Mouse (Mus musculus): ENCODE measurements around the gene 4933402D24Rik. TPM values are rescaled to one million over a fixed set of nuclear protein-coding genes. Genes with fewer than 3 reads are reported as not detected.
A peak's percentile ranks its signal among the peaks of the same experiment; 100 is the strongest.

4933402D24Rik gene
- polyA plus RNA-seq, 1 experiment from 2014 or later, result 0.28 TPM

DNA sequence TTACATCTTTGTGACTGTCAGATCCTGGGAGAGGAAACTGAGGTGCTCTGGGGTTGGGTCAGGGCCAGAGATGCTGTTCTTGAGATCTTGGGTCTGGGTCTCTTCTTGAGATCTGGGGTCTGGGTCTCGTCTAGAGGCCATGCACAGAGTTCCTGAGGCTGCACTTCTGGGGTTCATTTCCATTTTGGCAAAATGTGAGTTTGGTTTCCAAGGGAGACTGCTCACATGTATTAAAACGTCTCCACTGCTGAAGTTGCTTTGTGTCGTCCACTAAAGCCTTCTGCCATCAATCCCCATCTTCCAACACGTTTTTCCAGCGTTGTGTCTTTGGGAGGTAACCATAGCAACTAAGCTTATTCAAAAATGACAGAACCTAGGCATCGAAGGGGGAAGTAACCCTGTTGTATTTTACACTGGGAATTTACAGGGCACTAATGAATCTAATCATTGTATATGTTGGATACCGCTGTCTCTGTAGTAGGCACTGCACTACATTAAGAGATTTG is 5.1 kb downstream of the 4933402D24Rik start:
- Histone ChIP-seq H3K4me2 (ENCODE audit: low read length) (peak overlapping the region; percentile 1; the same call in 1 of the 2 replicates), H3K4me1 (ENCODE audit: control insufficient read depth, insufficient read depth, low read length) (peaks cover 20% of the 10 kb centered on the region), H3K4me3 (ENCODE audit: low read depth, low read length) (no peak overlapping the region), H3K27ac (ENCODE audit: low read depth, low read length) (peak overlapping the region; percentile 74), H3K27me3 (replicated peaks; ENCODE audit: control insufficient read depth, insufficient read depth, low read length) (no peaks in the 10 kb centered on the region), H3K9me3 (replicated peaks; ENCODE audit: control insufficient read depth, low read length) (no peaks in the 10 kb centered on the region), H3K36me3 (ENCODE audit: control insufficient read depth, insufficient read depth, low read length) (no peaks in the 10 kb centered on the region), H3K9ac (ENCODE audit: low read length) (peak overlapping the region; percentile 25; the same call in 1 of the 2 replicates)
- DNase-seq (ENCODE audit: low spot score), result peak; percentile 80
- 4% methylated on average over 7 of the region's 7 CpGs for WGBS
- ATAC-seq, result peak; percentile 68

DNA sequence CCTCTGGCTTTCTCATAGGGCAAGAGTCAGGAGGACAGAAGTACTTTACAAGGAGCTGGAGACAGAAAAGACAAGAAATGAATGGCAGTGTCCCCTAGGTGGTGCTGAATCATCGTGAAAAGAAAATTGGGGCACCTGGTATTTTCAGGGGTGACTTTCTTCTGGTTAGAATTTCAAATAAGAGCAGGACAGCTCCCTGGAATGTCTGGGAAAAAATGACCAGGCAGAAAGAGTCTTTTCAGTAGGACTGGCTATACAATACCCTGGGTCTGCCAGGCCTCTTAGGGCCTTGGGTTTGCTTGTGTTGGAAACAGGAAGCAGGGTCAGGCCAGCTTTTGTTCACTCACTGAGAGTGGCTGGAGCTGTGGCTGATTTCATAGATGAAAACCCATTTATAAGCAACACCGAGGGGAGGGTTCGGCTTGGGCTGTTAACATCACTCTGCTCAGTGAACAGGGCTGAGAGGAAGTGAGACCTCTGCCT is 5.8 kb downstream of the 4933402D24Rik start:
- 6% methylated on average over 3 of the region's 3 CpGs for WGBS
- H3K9me3 ChIP-seq (replicated peaks; ENCODE audit: control insufficient read depth, low read length), result no peaks in the 10 kb centered on the region
- H3K4me2 ChIP-seq (ENCODE audit: low read length), result no peak overlapping the region; the same call in 1 of the 2 replicates
- H3K9ac ChIP-seq (ENCODE audit: low read length), result no peak overlapping the region
- peak; percentile 85 for ATAC-seq
- H3K36me3 ChIP-seq (ENCODE audit: control insufficient read depth, insufficient read depth, low read length), result no peaks in the 10 kb centered on the region
- peaks cover 20% of the 10 kb centered on the region for H3K4me1 ChIP-seq (ENCODE audit: control insufficient read depth, insufficient read depth, low read length)
- H3K27me3 ChIP-seq (replicated peaks; ENCODE audit: control insufficient read depth, insufficient read depth, low read length), result no peaks in the 10 kb centered on the region
- DNase-seq (ENCODE audit: low spot score), result peak; percentile 87
- no peak overlapping the region for H3K4me3 ChIP-seq (ENCODE audit: low read depth, low read length)
- peak overlapping the region; percentile 74; the same call in 1 of the 2 replicates for H3K27ac ChIP-seq (ENCODE audit: low read depth, low read length)

DNA sequence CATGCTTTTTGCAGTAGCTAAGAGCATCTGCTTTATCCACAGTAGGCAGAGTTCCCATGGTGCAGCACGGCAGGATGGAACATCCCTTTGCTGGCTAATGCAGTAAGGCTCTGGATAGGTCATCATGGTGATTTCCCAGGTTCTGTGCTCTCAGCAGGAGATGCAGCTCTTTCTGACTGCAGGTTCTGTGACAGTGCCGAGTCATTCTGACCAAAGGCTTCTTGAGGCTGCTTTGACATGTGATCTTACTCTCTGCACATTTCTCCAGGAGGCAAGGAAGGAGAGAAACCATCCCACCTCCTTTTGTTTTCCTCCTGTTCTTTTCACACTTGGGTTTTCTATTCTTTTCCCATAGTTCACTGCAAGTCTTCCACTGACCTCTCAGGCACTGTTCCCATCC is 13.1 kb downstream of the 4933402D24Rik start:
- H3K27ac ChIP-seq (ENCODE audit: low read depth, low read length), result no peak overlapping the region
- ATAC-seq (no peak), DNase-seq (ENCODE audit: low spot score) (no peak)
- H3K4me2 ChIP-seq (ENCODE audit: low read length), result no peak overlapping the region
- no peaks in the 10 kb centered on the region for H3K4me1 ChIP-seq (ENCODE audit: control insufficient read depth, insufficient read depth, low read length)
- H3K4me3 ChIP-seq (ENCODE audit: low read depth, low read length), result no peak overlapping the region
- no peak overlapping the region for H3K9ac ChIP-seq (ENCODE audit: low read length)
- no peaks in the 10 kb centered on the region for H3K9me3 ChIP-seq (replicated peaks; ENCODE audit: control insufficient read depth, low read length)
- peaks cover 21% of the 10 kb centered on the region for H3K36me3 ChIP-seq (ENCODE audit: control insufficient read depth, insufficient read depth, low read length)
- WGBS, result 61% methylated on average over 2 of the region's 2 CpGs
- H3K27me3 ChIP-seq (replicated peaks; ENCODE audit: control insufficient read depth, insufficient read depth, low read length), result no peaks in the 10 kb centered on the region

DNA sequence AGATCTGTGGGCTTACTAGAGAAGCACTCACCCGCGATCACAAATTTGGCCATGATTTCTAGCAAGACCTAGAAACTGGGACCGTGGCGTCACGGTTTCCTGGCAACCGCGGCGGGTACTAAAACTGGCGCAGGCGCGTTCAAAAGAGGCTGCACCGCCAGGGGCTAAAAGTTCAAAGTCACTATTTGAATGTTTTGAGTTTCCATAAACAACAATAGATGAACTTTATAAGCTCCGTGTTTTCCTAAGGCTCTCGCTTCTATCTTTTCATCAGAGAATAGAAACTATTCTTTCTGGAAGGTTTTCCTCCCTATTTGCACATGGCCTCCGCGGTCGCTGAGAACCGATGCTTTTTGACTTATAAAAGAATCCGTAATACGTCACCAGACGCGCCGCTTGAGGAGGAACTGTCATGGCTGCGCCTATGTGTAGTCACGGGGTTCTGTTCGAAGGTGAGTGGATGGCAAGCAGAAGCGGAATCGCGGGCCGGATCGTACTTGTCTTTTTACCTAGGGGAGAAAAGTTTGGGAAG is 38.8 kb downstream of the 4933402D24Rik start, which contains the start of the genes Mdh1b and Fastkd2:
Gene Mdh1b (minus strand): TSS at position 79 of the 532 bp plus-strand sequence.
Gene Fastkd2 (plus strand): TSS at position 375 of the 532 bp plus-strand sequence.
- DNase-seq (ENCODE audit: low spot score), result peak; percentile 98
- under 1% methylated on average over 31 of the region's 31 CpGs for WGBS
- H3K27me3 ChIP-seq (replicated peaks; ENCODE audit: control insufficient read depth, insufficient read depth, low read length), result no peaks in the 10 kb centered on the region

DNA sequence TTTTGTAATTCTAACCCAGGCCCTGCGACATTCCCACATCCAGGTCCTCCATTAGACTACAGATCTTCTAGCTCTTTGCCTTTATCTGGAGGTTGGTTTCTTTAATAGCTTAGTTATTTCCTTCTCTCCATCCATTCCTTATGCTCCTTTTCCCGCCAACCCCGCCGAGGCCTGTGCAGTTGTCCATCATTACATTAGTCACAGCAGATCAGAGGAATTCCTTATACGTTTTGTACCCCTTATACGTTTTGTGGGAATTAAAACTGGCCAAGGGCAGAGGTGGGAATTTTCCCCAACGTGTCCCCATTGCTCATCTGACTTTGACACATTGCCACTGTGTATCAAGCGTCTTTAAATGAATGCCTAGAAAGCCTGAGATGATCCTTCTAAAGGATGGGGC is 39.3 kb downstream of the 4933402D24Rik start:
- no peaks in the 10 kb centered on the region for H3K9me3 ChIP-seq (replicated peaks; ENCODE audit: control insufficient read depth, low read length)
- no peak for DNase-seq (ENCODE audit: low spot score)
- ATAC-seq, result peak; percentile 32; the same call in 1 of the 2 replicates
- no peak overlapping the region for H3K27ac ChIP-seq (ENCODE audit: low read depth, low read length)
- H3K9ac ChIP-seq (ENCODE audit: low read length), result peak overlapping the region; percentile 40; the same call in 1 of the 2 replicates
- peak overlapping the region; percentile 61 for H3K4me2 ChIP-seq (ENCODE audit: low read length)
- 46% methylated on average over 8 of the region's 8 CpGs for WGBS
- no peaks in the 10 kb centered on the region for H3K36me3 ChIP-seq (ENCODE audit: control insufficient read depth, insufficient read depth, low read length)
- H3K4me1 ChIP-seq (ENCODE audit: control insufficient read depth, insufficient read depth, low read length), result peaks cover 4% of the 10 kb centered on the region; the same call in 1 of the 2 replicates
- no peaks in the 10 kb centered on the region for H3K27me3 ChIP-seq (replicated peaks; ENCODE audit: control insufficient read depth, insufficient read depth, low read length)
- peak overlapping the region; percentile 61 for H3K4me3 ChIP-seq (ENCODE audit: low read depth, low read length)

More for the DNA sequence above, 38.8 kb downstream of the 4933402D24Rik start, which contains the start of the genes Mdh1b and Fastkd2:
- Histone ChIP-seq H3K4me3 (ENCODE audit: low read depth, low read length) (peak within 1 kb of the TSS; percentile 61), H3K4me2 (ENCODE audit: low read length) (peak within 1 kb of the TSS; percentile 61), H3K9me3 (replicated peaks; ENCODE audit: control insufficient read depth, low read length) (no peaks in the 10 kb centered on the region), H3K36me3 (ENCODE audit: control insufficient read depth, insufficient read depth, low read length) (no peaks in the 10 kb centered on the region), H3K4me1 (ENCODE audit: control insufficient read depth, insufficient read depth, low read length) (peaks cover 4% of the 10 kb centered on the region; the same call in 1 of the 2 replicates), H3K9ac (ENCODE audit: low read length) (peak within 1 kb of the TSS; percentile 70), H3K27ac (ENCODE audit: low read depth, low read length) (no peak within 1 kb of the TSS)
- peak; percentile 98 for ATAC-seq

DNA sequence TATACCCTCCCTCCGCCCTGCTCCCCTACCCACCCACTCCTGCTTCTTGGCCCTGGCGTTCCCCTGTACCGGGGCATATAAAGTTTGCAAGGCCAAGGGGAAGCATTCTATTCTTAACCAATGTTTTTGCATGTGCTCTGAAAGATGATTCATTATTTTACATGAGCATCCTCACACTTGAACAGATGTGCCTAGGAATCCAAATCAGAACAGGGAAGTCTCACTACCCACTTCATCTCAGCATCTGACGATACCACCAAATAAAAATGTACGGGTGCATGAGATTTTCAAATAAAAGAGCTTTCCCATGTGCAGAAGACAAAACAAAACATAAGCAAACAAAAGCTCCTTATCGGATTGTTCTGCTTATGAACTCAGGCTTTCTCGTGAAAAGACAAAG is 48.9 kb downstream of the 4933402D24Rik start:
- Histone ChIP-seq H3K4me2 (ENCODE audit: low read length) (no peak overlapping the region), H3K27ac (ENCODE audit: low read depth, low read length) (no peak overlapping the region), H3K27me3 (replicated peaks; ENCODE audit: control insufficient read depth, insufficient read depth, low read length) (no peaks in the 10 kb centered on the region), H3K4me1 (ENCODE audit: control insufficient read depth, insufficient read depth, low read length) (no peaks in the 10 kb centered on the region), H3K9me3 (replicated peaks; ENCODE audit: control insufficient read depth, low read length) (no peaks in the 10 kb centered on the region), H3K36me3 (ENCODE audit: control insufficient read depth, insufficient read depth, low read length) (no peaks in the 10 kb centered on the region), H3K4me3 (ENCODE audit: low read depth, low read length) (no peak overlapping the region), H3K9ac (ENCODE audit: low read length) (no peak overlapping the region)
- DNase-seq (ENCODE audit: low spot score) (no peak), ATAC-seq (no peak)
- WGBS, result 81% methylated on average over 7 of the region's 7 CpGs

DNA sequence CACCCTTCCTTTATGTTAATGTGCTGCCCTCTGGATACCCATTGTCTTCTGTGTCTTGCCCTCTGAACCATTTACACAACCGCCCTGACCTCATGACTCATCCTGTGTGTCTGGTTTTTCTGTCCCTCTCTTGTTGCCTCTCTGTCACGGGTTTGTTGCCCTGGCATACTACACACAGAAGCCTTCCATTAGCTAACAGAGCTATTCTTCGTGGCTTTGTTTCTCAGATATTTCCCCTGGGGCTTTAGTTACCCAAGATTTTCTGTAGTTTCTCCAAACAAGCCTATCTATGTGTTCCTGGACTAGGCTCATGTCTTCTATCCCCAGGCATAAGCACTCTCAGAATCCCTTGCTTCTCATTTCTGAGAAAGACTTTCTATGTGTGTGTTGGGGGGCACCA is 60.2 kb downstream of the 4933402D24Rik start:
- H3K27ac ChIP-seq (ENCODE audit: low read depth, low read length), result no peak overlapping the region
- H3K9me3 ChIP-seq (replicated peaks; ENCODE audit: control insufficient read depth, low read length), result no peaks in the 10 kb centered on the region
- H3K4me2 ChIP-seq (ENCODE audit: low read length), result no peak overlapping the region
- H3K36me3 ChIP-seq (ENCODE audit: control insufficient read depth, insufficient read depth, low read length), result no peaks in the 10 kb centered on the region
- H3K4me1 ChIP-seq (ENCODE audit: control insufficient read depth, insufficient read depth, low read length), result no peaks in the 10 kb centered on the region
- DNase-seq (ENCODE audit: low spot score) (no peak), ATAC-seq (no peak)
- WGBS, result 70% methylated on average over 3 of the region's 3 CpGs
- no peak overlapping the region for H3K4me3 ChIP-seq (ENCODE audit: low read depth, low read length)
- no peaks in the 10 kb centered on the region for H3K27me3 ChIP-seq (replicated peaks; ENCODE audit: control insufficient read depth, insufficient read depth, low read length)
- H3K9ac ChIP-seq (ENCODE audit: low read length), result no peak overlapping the region

DNA sequence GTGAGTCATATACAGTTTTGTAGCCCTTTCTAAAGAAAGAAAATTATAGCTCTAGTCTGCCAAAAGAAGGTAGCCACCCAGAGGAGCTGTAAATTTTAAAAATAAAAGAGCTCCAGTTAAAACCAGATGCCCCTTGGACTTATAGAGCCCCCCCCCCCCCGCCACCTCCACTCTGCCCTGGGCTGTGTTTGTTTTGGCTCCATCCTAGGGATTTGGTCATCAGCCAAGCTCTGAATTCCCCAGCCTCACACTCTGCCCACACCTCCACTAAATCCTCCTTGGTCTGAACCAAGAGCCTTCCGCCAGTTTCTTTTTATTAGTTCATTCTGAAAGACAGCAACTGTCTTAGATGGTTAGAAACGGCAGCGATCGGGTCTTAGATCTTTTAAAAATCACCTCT is 63.3 kb downstream of the 4933402D24Rik start:
- Histone ChIP-seq H3K27ac (ENCODE audit: low read depth, low read length) (no peak overlapping the region), H3K4me2 (ENCODE audit: low read length) (no peak overlapping the region), H3K9me3 (replicated peaks; ENCODE audit: control insufficient read depth, low read length) (no peaks in the 10 kb centered on the region), H3K4me3 (ENCODE audit: low read depth, low read length) (no peak overlapping the region), H3K27me3 (replicated peaks; ENCODE audit: control insufficient read depth, insufficient read depth, low read length) (no peaks in the 10 kb centered on the region), H3K9ac (ENCODE audit: low read length) (no peak overlapping the region), H3K36me3 (ENCODE audit: control insufficient read depth, insufficient read depth, low read length) (no peaks in the 10 kb centered on the region), H3K4me1 (ENCODE audit: control insufficient read depth, insufficient read depth, low read length) (no peaks in the 10 kb centered on the region)
- ATAC-seq (no peak), DNase-seq (ENCODE audit: low spot score) (no peak)
- whole genome bisulfite sequencing, result 67% methylated on average over 5 of the region's 5 CpGs
